Mouse (Mus musculus): ENCODE data around the gene Gjb1.
A peak's percentile ranks its signal among the peaks of the same experiment; 100 is the strongest.
"Not testable (repeated sequence)": the region's sequence is repeated elsewhere in the genome, so short reads cannot be mapped to it uniquely, and the experiment has no call there.

Gjb1 gene

DNA sequence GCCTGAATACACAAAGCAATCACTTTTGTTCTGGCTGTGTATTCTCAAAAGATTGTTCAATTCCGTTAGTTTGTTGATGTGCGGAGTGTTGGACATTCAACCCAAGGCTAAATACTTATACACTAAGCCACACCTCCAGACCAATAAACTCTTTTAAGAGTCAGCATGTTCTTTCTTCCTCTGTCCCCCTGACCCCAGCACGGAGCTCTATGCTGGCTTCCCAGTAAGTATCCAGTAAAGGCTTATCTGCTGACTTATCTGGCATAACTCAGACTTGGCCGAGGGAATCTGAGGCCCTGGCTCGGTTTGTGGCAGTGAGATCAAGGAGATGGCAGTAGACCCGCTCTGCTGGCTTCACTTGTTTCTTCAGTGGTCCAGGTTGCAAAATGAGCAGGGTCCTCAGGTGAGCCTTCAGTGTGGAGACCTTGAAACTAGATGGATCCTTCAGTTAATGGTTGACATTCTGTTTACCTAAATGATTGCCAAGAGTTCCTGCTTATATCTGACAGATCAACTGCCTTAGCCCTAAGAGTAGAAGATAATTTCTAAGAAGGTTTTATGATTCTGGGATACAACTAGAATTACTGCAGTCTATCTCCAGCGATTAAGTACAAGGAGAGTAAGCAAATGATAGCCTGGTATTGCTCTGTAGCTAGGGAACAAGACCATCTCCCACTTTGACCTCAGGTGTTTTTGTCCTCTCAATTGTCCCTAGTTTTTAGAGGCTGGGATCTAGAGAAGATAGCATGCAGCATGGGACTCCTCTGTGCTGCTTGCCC lies at the start of gene Gjb1:
Gene Gjb1, plus strand, starts transcription at position 189 of the 779 bp plus-strand sequence.
- DNase-seq (ENCODE audit: low read depth in 2 of 2, low spot score in 2 of 2): no peak

DNA sequence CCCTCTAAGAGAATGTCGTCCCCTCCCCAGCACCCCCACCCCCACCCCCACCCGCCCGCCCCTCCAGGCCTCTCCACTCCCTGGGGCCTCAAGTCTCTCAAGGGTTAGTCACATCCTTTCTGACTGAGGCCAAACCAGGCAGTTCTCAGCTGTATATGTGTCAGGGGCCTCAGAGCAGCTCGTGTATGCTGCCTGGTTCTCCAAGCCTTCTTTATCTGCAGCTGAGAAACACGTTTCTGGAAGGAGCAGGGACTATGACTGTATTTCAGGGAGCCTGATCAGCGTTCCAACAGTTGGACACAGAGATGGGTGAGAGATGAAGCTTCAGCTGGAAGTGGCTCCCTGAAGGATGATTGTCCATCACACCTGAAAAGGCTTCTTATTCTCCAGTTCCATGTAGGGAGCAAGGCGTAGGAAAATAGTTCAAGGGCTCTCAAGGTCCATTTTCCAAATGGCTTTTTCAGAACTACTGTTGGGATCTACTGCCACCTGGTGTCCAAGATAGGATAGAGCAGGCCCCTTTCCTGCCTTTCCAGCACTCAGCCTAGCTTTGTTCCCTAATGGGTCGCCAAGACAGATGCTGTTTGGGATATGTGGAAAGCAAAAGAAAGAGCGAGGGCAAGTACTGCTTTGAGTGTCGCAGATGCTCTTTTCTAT lies 46.7 kb upstream of the Gjb1 start:
- DNase-seq (ENCODE audit: low read depth in 2 of 2, low spot score in 2 of 2): peak; percentile 9 to 27

DNA sequence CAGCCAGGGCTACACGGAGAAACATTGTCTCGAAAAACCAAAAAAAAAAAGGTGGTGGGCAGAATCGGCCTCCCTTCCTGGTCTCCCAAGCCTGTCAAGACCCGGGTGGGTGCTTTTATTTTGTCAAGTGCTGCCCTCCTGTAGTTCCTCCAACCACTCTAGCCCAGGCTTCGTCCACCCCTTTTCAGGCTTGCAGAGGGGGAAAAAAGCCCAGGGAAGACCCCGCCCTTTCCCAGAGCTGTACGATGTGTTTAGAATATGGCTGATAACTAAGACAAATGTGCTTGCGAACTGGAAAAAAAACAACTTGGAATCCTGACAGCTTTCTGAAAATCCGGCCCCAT lies 44.2 kb upstream of the Gjb1 start:
- DNase-seq (ENCODE audit: low read depth in 2 of 2, low spot score in 2 of 2): no peak

DNA sequence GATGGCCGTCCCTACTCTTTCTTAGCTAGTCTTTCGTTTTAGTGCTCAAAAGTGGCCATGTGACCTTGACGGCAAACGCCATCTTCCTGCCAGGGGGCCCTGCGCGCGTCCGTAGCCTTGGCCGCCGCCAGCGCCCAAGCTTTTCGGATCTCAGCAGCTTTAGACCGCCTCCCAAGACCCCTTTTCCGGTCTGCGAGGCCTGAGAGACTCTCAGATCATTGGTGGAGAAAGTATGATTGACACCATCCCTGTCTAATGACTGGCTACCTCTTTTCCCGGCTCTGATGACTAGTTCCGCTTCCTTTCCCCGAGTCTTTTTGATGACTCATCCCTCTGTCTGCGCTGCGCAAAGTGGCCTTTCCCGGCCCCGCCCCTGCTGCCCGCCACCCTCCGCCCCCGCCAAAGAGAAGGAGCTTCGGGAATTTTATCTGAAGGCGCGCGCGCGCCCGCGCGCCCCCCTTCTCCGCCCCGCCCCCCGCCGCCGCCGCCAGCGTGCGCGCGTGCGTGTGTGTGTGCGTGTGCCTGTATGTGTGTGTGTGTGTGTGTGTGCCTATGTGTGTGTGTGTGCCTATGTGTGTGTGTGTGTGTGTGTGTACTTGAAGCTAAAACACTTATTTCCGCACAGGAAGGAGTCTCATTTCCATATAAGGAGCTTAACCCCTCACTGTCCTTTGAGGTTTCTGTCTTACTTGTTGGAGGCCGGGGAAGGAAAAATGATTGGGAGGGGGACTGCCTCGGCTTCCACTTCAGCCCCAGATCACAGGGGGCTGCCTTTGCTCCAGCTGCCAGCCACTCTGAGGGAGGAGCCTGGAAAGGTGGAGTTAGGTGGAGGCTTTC lies 43.6 kb upstream of the Gjb1 start:
- peak; percentile 72 to 75 for DNase-seq (ENCODE audit: low read depth in 2 of 2, low spot score in 2 of 2)

DNA sequence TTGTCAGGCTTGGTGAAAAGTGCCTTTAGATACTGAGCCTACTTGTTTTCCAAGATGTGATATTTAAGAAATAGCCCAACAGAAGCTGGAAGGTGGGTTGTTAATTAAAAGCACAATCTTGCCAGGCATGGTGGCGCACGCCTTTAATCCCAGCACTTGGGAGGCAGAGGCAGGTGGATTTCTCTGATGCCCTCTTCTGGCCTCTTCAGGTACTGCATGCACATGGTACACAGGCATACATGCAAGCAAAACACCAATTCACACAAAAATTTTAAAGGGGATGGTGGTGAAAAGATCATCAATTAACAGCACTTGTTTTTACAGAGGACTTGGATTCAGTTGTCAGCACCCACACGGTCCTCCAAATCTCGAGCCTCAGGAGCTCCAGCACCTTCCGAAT lies 41.6 kb upstream of the Gjb1 start:
- DNase-seq (ENCODE audit: low read depth in 2 of 2, low spot score in 2 of 2): peak; percentile 11 to 26

DNA sequence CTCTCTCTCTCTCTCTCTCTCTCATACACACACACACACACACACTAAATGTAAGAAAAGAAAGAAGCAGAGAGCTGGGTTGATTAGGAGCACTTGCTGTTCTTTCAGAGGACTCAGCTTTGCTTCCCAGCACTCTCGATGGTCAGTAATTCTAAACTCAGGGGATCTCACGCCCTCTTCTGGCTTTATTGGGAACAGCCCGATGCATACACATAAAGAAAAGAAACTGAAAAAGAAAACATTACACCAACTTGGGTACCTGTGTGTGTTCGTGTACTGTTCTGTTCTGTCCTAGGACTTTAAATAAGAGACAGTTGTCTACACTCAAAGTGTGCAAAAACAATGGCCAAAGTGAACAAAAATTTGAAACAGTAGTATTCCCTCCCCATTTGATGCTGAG lies 37.5 kb upstream of the Gjb1 start:
- DNase-seq (ENCODE audit: low read depth in 2 of 2, low spot score in 2 of 2): no peak

DNA sequence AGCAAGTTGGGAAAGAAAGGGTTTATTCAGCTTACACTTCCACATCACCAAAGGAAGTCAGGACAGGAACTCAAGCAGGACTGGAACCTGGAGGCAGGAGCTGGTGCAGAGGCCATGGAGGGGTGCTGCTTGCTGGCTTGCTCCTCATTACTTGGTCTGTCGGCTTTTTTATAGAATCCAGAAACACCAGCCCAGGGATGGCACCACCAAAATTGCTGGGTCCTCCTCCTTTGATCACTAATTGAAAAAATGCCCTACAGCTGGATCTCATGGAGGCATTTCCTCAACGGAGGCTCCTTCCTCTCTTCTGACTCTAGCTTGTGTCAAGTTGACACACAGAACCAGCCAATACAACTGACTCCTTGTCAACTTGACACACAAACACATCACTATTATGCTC lies 33.3 kb upstream of the Gjb1 start:
- DNase-seq (ENCODE audit: low read depth in 2 of 2, low spot score in 2 of 2): not testable (repeated sequence)

DNA sequence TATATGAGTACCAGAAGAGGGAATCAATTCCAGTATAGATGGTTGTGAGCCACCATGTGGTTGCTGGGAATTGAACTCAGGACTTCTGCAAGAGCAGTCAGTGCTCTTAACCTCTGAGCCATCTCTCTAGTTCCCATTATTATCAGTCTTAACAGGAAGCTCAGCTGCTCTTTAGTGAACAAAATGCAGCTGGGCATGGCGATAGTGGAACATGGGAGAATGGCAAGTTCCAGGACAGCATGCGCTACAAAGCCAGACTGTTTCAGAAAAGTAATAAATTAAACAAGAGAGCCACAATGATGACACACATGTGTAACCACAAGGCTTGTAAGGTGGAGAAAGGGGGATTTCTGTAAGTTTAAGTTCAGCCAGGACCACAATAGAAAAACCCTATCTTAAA lies 30.7 kb upstream of the Gjb1 start:
- DNase-seq (ENCODE audit: low read depth in 2 of 2, low spot score in 2 of 2): no peak

DNA sequence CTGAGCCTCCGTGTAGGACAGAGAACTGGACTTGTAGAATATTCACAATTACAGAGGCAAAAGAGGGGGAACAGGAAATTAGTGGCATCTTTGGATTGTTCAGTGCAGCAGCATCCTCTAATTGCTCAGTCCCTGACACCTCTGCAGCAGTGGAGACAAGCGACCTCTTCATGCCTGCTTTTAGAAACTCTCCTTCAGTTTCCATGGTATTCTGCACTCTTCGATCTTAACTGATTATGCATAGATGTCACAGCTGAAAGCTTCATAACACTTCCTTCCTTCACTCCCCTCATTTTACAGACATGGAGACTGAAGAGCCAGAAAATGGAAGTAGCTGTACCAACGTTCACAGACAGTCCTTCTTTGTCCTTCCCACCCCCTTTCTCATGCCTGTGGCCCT lies 29.7 kb upstream of the Gjb1 start:
- DNase-seq (ENCODE audit: low read depth in 2 of 2, low spot score in 2 of 2): no peak

DNA sequence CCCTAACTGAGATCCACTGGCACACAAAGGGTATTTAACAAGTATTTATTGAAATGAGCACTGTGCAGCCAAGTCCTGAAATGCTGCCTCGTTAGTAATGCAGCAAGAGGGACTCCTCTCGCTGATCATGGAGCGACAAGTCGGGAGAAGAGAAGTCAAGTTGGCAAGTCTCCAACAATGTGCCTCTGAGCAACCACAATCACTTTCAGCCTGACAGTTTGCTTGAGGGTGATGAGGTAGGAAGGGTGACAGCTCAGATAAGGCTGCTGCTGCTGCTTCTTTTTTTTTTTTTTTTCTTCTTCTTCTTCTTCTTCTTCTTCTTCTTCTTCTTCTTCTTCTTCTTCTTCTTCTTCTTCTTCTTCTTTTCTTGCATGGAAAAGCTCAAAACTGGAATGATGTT lies 25.0 kb upstream of the Gjb1 start:
- DNase-seq (ENCODE audit: low read depth in 2 of 2, low spot score in 2 of 2): no peak

DNA sequence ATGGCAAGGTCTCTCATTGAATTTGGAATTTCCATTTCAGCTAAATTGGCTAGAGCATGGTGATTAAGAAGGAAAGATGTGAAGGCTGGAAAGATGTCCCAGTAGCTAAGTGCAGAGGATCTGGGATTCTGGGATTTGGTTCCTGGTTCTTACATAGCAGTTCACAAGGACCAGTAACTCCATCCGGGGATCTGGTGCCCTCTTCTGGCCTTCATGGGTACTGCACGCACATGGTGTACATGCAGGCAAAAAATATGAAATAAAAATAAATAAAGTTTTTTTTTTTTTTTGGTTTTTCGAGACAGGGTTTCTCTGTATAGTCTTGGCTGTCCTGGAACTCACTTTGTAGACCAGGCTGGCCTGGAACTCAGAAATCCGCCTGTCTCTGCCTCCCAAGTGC lies 17.3 kb upstream of the Gjb1 start:
- not testable (repeated sequence) for DNase-seq (ENCODE audit: low read depth in 2 of 2, low spot score in 2 of 2)

DNA sequence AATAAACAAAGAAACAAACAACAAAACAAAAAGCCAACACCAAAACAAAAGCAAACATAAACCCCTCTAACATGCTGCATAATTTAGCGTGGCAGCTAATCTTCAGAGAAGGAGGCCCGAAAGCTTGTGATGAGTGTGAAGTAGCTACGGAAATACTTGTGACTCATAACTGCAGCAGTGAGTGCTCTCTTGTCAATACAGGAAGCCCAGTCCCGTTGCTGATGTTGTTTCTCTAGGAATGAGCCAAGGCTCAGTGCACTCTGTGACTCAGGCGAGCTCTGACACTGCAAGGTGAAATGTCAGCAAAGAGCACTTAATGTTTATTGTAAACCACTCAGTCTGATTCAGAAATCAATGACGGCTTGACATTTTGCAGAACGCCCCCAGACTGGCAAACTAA lies 7.2 kb upstream of the Gjb1 start:
- DNase-seq (ENCODE audit: low read depth in 2 of 2, low spot score in 2 of 2): no peak

DNA sequence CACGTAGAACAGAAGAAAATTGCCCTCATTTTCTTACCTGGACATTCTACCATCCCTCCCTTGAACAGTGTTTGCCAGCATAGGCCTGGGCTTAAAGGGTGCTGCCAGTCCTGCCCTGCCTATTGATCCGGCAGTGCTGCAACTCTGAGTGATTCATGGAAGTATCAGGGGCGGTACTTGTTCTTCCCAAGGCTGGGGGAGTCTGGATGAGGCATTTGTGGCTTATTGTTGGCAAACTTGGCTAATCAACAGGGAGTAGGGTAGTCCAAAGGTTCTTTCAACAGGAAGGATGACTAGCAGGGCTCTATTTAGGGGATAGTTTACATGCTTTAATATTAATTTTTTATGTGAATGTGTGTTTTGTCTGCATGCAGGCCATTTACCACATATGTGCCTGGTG lies 5.6 kb upstream of the Gjb1 start:
- no peak for DNase-seq (ENCODE audit: low read depth in 2 of 2, low spot score in 2 of 2)

DNA sequence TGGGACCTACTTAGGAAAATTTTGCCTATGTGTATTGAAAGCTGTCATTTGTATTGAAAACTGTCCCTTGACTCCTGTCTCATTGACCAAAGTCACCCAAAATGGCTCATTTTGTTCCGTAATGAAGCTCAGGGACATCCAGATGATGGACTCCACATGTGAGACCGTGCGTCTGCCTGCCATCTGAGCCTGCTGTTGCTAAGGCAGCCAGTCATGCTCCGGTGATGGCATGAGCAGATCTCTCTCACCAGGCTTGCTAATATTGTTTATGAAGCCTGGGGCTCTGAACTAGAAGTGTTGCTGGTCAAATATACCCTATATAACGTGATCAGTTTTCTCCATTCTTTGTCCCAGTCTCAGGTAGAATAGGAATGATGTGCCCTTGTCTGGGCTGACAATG lies 3.2 kb upstream of the Gjb1 start:
- DNase-seq (ENCODE audit: low read depth in 2 of 2, low spot score in 2 of 2): no peak

DNA sequence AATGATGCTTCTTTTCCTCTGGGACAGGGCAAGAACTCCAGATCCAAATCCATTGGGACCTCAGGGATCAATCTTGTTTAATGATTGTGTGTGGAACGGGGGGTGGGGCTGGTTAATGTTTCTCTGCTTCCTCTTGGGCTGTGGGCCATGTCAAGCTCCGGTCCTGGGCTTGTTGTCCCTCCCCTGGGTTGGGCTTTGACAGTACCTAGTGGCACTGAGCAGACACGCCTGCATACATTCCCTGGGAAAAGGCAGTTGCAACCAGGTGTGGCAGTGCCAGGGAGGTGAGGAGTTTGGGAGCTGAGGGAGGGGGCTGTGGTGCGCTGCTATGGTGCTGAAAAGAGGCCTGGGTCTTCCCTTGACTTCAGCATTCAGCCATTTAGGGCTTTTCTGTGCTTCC lies 898 bp downstream of the Gjb1 start:
- no peak for DNase-seq (ENCODE audit: low read depth in 2 of 2, low spot score in 2 of 2)

DNA sequence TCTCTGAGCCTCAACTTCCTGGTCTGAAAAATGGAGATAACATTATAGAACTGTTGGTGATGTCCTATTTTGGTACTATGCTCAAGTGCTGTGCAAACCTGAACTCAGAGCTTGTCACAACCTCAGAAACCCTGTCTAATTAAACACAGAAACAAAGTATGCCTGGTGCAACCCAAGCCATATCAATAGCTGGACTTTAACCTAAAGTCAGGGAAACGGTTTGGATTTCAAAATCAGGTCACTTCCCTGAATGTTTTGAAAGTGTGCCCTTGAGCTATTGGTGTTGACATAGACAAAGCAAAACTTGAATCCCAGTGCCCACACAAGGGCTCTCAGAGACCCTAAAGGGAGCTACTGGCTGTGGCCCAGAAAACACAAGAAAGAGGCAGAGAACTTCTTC lies 3.6 kb downstream of the Gjb1 start:
- DNase-seq (ENCODE audit: low read depth in 2 of 2, low spot score in 2 of 2): no peak

DNA sequence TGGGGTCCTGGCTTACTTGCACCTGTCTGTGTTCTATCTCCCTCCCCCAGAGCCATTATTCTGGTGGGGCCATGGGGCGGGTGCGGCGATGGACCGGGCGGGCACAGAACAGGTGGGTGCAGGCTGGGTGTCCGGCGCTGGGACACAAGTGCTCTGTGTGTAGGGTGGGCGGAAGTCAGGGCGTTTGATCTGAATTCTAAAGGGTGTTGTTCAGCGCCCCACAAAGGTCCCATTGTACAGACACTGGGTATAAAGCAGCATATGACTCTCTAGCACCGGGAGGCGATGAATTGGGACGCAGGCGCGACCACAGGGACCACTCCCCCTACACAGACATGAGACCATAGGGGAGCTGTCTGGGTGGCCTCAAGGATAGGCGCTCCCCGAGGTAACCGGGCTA lies 7.3 kb downstream of the Gjb1 start:
- DNase-seq (ENCODE audit: low read depth in 2 of 2, low spot score in 2 of 2): no peak

DNA sequence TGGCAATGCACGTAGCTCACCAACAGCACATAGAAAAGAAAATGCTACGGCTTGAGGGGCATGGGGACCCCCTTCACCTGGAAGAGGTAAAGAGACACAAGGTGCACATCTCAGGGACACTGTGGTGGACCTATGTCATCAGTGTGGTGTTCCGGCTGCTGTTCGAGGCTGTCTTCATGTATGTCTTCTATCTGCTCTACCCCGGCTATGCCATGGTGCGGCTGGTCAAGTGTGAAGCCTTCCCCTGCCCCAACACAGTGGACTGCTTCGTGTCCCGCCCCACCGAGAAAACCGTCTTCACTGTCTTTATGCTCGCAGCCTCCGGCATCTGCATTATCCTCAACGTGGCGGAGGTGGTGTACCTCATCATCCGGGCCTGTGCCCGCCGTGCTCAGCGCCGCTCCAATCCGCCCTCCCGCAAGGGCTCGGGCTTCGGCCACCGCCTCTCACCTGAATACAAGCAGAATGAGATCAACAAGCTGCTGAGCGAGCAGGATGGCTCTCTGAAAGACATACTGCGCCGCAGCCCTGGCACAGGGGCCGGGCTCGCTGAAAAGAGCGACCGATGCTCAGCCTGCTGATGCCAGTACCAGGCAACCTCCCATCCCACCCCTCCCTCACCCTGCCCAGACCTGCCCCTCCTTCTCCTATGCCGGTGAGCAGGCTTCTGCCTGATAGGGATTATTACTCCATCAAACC lies 8.4 kb downstream of the Gjb1 start:
- no peak for DNase-seq (ENCODE audit: low read depth in 2 of 2, low spot score in 2 of 2)

DNA sequence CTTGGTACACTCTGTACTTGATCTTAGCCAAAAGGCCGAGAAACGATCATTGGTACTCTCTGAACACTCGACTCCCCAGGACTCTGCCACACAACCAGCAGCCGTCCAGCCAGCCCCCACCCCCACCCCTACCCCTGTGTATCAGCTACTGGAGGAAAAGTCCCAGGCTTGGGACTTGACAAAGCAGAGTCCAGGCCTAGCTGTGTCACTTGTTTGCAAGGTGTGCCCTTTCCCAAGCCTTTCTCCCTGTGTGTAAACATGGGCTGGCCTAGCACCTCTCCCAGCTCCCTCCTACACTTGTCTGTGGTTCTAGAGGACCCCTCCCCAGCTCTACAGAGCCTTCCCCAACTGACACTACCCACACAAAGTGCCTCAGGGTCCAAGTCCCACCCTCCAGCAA lies 10.0 kb downstream of the Gjb1 start:
- no peak for DNase-seq (ENCODE audit: low read depth in 2 of 2, low spot score in 2 of 2)

DNA sequence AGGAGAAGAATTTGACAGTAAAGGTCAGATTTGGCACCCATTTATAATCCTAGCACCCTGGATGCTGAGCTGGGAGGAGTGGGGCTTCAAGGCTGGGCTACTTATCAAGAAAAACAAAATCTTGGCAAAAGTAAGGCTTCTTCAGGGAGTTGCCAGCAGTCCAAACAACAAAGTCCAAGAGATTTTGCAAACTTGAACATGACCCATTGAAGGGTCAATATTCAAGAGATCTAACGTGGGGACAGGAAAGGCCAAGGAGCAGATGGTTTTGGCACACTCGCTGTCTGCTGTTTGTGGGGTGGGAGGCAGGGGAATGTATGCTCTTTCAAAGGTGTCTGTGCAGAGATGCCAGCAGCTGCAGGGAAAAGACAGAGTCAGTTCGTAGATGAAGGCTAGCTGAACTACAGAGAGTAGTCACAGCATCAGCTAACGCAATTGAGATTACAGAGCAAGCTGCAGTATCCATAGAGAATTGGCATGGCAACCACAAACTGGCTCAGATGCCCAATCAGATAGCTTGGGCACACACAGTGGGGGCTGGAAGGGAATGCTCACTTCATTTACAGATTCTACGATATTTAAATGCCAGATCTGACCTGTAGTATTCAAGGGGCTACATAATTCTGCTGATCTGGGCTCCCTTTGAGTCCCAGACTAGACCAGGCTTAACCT lies 12.8 kb downstream of the Gjb1 start:
- DNase-seq (ENCODE audit: low read depth in 2 of 2, low spot score in 2 of 2): no peak

DNA sequence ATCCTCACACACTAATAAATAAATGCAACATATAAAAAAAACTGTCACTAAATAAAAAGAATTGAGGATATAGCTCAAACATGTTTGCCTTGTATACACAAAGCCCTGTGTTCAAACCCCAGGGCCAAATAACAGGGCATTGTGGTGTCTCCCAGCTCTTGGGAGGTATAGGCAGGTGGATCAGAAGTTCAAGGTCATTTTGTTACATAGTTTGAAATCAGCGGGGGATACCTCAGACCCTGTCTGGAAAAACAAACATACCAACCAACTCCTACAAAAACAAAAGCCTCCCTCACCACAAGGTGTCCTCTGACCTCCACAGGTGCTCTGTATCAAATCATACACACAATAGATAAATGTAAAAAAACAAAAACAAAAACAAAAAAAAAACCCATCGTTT lies 18.2 kb downstream of the Gjb1 start:
- no peak for DNase-seq (ENCODE audit: low read depth in 2 of 2, low spot score in 2 of 2)
